Mouse (Mus musculus) B cell, adult 62 days (primary cell): ENCODE data around the gene Dph6. TPM values are rescaled to one million over a fixed set of nuclear protein-coding genes. Genes with fewer than 3 reads are reported as not detected.

Experiments
- total RNA-seq: library from RNA; stranded (reverse); gene quantifications from 4 replicates; pipeline ENCODE4 v1.2.4, GENCODE M21; 2023

The Dph6 gene
- 17.1 to 24.9 TPM (median 21.7 TPM) in 4 replicates for total RNA-seq

GRCm38 (mm10) chr2:114654365-114655239 lies at the start of gene Dph6:
Gene Dph6 (minus strand): TSS chr2:114654964.

